Mouse (Mus musculus) megakaryocyte progenitor cell, adult 5-6 weeks (primary cell): ENCODE measurements at regions not wholly inside any gene's neighbourhood (a gene's known extent, or its start where the extent isn't known, plus 50 kb on each side); places are given as distances from the start of the nearest gene placed in this dataset.
"Not testable (repeated sequence)": the region's sequence is repeated elsewhere in the genome, so short reads cannot be mapped to it uniquely, and the experiment has no call there.

Experiments
- ATAC-seq: replicated peaks from 2 replicates; pipeline ENCODE4 v1.8.0; 2016; ENCODE audit warnings: mild to moderate bottlenecking, moderate TSS enrichment, inconsistent platforms; ENCODE audit not compliant: poor library complexity

DNA sequence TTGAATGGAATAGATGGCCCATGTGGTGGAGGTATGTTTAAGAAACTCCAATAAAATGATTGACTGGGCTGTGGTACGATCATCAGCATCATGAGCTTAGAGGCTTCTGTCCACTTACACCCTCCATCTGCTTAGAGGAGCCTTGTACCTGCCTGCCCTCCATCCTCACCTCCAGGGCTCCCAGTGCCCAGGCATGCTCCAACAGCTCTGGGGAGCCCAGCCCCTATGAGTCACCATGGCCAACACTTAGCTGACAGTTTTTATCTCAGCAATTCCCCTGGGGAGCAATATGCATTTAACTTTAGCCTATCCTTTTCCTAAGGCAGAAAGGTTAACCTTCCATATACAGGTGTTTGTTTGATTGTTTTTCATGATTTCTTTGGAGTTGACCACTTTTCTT lies 174.3 kb upstream of the Plxna2 start:
- no peak for ATAC-seq

DNA sequence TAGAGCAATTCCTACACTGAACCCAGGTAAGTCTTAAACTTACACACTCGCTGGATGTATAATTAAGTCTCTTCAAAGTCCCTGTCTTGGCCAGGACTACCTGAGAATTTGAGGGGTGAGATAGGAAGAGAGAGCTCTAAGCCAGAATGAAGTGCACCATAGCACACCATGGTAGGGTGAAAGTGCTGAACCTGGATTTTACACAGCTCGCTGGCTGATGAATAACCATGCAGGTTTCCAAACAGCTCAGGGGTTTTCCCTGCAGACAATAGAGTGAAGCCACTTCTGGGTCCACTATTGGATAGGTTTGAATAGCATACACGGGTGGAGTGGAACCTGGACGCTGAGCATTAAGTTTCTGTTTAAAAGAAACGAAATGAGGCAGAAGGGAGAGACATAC lies 180.7 kb upstream of the Plxna2 start:
- no peak for ATAC-seq

DNA sequence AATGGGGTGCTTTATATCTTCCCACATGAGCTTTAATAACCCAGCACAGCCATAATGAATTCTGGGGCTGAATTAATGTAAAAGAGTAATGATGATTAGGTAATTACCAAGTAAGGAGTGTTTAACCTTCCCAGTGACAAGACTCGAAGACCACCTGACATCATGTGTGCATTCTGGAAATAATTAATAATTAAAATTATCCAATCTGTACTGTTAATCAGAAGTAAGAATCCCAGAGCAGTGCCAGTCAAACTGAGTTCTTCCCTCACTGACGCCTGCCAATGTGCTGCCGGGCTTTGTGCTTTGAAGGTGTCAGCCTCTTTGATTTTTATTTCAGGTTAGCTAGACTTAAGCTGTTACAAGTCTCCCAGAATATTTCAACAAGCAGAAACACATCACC lies 183.0 kb upstream of the Plxna2 start:
- no peak for ATAC-seq

DNA sequence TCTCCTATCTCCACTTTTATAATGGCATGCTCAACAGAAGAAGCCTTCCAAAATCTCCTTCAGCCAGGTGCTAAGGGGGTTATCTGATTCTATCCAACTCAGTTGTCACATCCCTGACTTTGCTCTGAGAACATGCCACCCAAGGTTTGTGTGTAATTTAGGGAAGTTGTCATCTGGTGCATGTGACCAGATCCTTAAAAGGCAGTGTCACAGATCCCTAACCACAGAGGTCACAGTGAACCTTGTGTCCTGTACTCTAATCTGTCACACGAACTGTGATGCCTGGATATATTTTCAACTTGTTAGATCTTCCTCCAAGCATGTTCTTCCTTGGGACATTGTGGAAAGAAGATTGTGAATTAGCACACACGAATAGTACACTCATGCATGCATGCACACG lies 189.4 kb upstream of the Plxna2 start:
- peak; percentile 72 for ATAC-seq

DNA sequence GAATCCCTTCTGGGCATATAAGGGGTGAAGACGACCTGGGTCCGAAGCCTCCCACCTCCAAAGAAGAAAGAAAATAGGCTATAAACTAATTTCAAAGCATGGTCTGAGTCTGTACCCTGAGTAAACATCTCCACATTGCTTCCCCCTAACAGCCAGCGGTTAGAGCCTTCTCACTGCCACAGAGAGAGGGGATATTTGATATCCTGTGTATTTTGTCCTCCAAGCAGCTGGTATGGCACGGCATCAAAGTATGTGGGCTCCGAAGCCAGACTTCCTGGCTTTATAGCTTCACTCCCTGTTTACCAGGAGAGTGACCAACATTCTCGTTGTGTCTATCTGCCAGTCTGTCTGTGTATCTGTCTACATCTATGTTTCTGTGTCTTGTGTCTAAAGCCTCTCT lies 191.7 kb upstream of the Plxna2 start:
- no peak for ATAC-seq

DNA sequence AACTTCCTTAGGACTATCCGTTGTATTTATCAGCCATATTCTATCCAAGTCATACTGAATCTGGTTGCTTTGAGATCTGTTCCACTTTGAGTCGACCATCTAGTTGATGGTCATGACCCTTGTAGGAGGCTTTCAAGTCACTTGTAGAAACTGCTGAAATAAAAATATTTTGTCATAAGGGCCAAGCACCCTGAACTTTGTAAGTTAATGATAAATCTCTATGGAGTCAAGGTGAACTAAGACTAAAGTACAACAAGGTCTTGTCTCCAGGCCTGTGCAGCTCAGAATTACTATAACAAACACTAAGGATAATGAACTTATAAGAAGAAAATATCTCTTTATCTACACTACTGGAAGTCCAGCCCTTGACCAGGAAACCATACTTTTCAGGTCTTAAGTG lies 193.8 kb upstream of the Plxna2 start:
- no peak for ATAC-seq

DNA sequence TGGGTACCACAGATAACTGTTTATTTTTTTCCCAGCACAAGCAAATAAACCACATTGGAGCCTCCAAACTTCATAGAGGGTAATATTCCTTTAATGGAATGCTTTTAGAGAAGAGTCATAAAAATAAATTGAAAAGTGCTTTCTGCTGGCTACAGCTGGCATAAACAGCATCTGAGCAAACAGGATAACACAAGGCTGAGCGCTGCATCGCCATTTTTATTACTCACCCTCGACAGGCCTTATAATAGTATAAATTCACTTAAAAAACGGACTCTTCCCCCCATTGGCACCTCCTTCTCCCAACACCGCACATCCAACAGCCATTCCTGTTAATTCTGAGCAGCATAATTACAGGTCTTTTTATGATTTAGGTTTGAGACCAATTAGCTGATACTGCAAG lies 205.8 kb upstream of the Plxna2 start:
- ATAC-seq, result no peak

DNA sequence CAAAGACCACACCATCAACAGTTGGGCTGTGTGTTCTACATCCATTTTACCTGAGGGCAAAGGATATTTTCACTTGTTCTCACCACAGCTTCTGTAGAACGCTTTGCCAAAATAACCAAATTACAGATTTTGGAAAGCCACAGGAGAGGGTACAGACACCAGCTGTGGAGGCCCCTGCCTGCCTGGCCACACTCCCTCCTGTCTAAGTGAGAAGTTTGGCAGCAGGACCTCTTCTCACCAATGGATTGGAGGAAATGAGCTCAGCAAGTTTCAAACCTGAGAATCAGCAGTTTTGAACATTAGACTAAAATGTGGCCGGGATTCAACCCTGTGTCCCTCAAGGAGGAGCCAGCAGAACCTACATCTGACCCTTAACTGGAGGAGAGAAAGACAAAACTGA lies 206.2 kb upstream of the Plxna2 start:
- no peak for ATAC-seq

DNA sequence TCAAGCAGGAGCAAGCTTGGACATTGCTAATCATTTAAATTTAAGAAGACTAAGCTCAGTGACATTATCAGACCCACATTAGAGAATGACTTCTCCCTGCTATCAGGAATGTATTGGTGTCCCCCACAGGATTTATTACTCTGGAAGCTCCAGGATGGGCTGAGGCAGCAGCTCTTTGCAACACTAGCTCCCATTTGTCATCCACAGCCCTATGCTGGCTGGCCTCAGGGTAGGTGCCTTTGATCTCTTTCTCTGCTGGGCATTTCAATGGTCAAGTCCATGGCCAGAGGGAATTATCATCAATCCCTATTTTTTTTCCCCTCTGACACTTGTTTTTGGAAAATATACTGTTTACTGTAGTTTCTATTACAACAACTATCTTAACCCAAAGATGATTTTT lies 218.7 kb upstream of the Plxna2 start:
- ATAC-seq, result no peak

DNA sequence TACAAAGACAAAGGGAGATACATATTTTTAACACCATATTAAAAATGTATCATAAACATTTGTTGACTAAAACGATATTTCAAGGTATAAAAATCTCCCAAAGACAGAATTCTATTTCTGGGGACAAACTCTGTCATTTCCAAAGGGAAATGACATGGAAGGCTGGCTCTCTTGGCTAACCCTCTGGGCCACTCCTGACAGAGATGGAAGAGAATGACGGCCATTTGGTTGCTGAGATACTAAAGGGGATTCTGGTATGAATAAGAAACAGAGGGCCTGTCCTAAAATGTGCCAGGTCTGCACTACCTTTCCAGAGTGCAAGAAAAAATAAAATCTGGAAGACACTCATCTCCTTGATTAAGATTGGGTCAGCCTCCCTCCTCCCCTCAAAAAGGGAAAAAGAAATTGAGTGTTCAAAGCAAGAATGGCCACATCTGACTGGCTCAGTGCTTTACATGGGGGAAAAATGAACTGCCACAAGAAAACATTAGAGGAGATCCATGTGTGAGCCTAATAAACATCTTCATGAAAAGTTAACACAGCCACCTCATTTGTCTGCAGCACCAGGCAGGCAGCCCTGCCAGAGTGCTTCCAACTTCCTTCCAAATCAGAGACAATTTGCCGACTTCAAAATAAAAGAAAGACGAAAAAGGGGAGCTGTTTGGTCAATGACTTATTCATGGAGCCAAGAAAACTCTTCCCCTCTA lies 221.1 kb upstream of the Plxna2 start:
- ATAC-seq, result no peak

DNA sequence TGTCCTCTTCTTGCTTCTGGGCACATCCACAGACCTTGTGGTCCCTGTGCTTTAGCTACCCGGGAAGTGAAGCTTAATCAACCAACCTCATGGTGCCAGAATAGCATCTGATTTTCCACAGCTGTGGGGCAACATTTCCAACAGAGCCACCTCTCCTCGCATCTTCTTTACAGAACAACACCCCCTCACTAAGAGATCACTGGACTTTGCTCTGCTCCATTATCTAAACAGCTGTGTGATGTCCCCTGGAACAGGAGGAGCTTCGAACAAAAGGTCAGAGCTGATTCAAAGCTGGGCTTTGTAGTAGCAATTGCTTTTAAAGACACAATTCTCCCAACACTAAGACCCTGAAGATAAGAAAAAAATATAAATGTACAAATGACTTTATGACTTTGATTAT lies 224.3 kb upstream of the Plxna2 start:
- ATAC-seq, result no peak

DNA sequence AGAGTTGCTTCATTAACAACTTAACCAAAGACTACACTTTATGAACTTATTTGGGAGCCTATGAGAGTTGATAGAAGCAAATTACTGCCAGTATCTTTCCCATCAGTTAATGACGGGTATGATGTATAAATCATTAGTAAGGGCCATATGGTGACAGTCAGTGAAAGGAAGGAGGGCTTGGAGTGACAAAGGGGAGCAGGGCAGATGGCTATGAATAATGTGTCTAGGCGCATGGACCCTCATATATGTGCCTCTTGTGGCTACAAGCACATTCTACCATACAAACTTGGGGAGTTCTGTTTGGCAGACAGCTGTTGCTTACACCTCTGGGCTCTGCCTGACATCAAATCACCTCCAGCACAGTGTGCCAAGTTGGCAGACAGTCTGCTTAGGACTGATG lies 227.8 kb upstream of the Plxna2 start:
- no peak for ATAC-seq

DNA sequence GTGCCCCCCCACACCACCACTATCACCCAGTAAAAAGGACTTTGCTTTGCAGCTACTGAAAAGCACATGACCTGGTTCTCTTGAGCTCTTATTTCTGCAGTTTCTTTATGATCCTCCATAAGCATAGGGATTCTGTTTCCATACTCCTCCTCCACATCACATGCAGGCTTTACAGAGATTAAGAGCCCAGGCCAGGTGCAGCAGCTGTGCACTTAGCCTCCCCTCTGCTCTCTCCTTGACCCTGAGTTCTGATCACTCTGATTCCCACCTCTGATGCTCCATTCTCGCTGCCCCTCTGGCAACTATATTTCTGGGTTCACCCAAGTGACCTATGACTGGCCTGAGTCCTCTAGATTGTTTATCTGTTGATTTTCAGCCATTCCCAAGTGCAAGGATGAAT lies 239.9 kb upstream of the Plxna2 start:
- no peak for ATAC-seq

DNA sequence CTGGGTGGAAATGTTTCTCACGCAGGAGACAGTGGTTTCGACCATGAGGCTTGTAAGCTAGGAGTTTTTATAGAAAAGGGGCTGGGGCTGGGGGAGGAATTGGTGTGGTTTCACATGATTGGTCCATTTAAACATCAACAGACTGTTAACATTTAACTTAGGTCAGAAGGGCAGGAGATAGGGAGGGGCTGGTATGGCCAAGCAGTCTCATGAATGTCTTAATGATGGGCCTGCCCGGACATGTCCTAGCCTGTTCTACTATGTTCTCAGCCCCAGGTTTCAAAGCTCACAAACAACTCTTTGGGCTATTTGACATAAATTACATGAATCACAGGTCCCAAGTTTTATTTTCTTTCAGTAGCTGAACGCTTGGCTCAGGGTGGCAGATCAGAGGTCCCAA lies 244.5 kb upstream of the Plxna2 start:
- not testable (repeated sequence) for ATAC-seq

DNA sequence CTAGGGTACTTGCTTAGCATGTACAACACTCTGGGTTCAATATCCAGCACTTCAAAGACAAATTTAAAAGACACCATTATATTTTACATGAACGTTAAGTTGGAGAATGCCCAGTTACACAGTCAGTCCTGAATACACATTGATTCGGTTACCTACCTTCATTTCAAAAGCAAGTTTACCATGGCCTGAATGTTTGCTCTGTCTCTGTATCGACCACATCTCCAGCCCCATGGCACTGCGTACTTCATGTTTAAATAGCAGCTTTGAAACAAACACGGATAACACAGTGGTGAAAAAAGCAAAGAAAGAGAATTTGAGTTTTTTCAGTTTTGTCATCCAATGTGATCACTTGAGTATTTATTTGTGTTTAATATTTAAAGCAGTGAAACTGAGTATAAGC lies 254.1 kb upstream of the Plxna2 start:
- no peak for ATAC-seq

DNA sequence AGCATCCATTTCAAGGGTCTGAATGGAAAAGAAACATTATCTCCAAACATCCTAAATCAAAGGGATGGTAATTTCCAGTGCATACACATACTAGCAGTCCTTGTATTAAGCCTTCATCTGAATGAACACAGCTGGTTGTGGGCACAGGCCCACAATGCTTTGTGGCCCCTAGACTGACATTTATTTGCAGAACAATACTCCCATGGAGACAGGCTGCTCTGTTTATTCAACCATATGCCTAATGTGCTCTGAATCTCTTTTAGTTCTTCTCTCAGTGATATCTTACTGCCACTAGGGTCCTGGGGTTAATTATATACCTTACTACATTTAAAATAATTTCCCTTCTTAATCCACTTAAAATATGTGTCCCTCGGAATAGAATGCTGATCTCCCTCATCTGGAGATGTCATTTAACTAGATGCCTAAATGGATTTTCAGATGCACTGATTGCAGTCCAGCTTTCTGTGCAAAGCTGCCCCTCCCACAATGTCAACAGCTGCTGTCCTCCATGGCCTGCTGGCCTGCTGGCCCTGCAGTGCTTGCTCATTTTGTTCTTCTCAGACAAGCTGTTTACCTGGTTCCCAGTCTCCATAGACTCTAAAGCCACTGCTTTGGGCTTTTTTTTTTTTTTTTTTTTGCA lies 254.8 kb upstream of the Plxna2 start:
- no peak for ATAC-seq

DNA sequence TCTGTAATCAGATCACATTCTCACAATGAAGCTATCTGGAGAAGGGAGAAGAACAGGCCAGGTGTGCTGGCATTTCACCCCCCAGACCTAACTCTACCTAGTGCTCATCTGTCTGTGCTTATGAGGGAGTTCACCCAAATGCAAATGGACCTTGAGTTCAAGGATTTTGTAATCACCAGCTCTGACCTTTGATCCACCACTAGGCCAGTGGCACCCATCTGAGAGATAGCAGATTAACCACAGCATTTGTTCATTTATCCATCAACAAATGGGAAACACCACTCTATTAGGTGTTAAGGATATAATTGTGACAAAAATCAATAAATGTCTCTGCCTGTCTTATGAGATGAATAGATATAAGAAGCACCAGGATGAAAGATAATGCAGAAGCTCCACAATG lies 255.7 kb upstream of the Plxna2 start:
- no peak for ATAC-seq

DNA sequence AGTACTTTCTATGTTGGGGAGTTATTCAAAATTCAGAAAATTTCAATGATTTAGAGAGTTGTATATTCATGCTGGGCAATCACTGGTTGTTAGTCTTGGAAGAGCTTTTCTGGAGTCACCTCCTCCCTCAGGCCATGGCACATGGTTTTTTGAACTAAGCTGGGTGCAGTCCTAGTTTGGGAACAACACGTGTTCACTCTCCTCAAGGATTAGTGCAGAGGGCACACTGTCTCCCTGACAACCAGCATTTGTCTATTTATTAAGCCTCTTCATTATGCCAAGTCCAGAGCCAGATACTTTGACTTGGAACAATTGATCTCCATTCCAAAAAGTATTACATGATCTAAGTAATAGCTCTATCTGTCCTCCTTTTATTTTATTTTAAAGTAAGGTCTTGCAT lies 256.7 kb upstream of the Plxna2 start:
- ATAC-seq, result no peak

DNA sequence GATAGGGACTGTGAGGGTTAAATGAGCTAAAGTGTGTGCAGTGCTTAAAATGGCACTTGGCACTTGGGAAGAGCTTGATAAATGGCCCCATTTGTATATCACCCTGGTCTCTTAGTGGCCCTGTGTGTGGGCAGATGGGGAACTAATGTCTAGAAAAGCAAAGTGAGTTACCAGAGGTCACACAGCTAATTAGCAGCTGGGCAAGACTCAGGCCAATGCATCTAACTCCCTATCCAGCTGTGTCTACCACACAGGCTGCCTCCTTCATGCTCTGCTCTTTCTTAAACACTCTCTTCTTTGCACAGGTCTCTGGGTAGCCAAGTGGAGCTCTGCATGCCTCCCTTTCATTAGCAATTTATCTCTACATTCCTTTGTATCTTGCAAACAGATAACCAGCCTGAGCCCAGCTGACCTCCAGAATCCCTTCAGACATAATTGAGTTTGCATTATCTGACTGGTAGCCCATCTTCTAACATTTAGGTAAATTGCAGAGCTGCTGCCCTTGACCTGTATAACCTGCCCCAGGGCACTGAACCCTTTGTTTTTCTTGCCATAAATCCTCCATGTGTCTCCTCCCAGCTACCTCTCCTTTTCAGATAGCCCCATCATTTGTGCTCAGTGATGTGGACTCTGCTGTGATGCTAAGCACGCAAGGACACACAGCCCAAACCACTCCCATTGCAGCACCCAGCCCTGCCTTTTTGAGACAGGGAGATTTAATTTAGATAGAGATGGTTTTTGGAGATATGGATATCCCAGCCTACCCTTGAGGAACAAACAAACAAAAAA lies 263.5 kb upstream of the Plxna2 start:
- ATAC-seq, result no peak

DNA sequence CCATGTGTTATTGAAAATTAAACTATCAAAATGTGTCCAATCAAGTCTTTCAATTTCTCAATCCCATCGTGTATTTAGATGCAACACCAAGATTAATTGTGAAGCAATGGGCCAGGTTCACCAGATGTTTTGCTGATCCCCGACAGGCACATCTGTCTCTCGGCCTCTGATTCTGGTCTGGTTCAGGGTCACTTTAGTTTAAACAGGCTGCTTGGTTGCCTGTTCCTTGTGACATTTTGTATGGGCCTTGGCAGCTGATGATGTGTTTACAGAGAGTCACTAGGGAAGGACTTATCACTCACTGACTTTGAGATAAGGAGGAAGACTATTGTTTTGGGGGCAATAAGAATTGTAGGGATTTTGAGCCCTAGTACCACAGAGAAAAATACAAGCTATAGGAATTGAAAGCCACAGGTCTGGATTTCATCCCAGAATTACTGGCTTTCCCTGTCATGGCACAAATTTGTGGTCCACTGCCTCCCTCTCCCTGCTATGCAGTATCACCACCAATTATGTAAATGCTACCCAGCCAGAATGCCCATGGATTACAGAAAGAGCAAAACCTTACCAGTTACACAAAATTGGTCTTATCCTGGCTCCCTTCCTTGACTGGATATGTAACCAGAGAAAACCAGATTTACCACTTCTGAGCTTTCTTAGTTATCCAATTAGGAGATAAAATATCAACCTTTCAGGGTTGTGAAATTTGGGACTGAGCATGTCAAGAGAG lies 272.5 kb upstream of the Plxna2 start:
- ATAC-seq, result no peak

DNA sequence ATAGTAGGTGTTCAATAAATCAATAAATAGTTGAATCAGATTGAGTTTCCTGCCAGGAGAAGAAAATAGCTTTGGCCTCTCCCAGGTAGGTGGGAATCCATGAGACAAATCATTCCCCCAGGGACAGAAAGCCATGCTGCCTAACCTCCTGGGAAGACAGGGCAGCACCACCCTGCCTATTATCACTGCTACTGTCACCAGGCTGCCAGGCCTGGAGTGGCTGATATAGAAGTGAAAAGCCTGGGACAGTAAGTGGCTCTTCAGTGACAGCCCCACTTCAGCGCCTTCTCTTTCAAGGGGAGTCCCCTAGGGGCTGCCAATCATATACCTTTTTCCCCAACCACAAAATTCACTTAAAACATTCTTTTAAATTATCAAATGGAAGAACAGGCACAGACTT lies 275.4 kb upstream of the Plxna2 start:
- ATAC-seq, result no peak

DNA sequence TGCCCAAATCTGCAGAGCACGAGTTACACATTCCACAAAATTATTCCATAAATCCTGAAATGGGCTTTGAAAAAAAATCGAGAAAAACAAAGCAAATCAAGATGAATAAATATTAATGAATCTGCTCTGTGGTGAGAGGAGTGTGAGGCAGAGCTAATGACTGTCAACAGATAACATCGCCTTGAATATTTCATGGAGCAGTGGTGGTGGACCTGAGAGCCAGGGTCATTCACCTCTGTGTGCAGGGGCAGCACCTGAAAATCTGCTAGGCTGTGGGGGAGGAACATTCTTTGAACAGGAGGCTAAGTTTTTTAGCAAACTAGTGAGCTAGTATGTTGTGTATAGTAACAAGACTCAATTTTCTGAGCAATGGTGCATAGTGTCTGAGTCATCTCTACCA lies 276.3 kb upstream of the Plxna2 start:
- no peak for ATAC-seq
